Mouse (Mus musculus) hematopoietic stem cell, adult 5-6 weeks (primary cell): ENCODE measurements around the gene Ttc9c. TPM values are rescaled to one million over a fixed set of nuclear protein-coding genes. Genes with fewer than 3 reads are reported as not detected.
A peak's percentile ranks its signal among the peaks of the same experiment; 100 is the strongest.
"Not testable (repeated sequence)": the region's sequence is repeated elsewhere in the genome, so short reads cannot be mapped to it uniquely, and the experiment has no call there.

ENCODE experiments used
- ATAC-seq, 2 experiments: fragments of 125-278 bp in 1 of 2; replicated peaks in 1 of 2; 2 replicates each; pipeline ENCODE4 v1.8.0; 2016 to 2017; ENCODE audit warnings: inconsistent platforms in 2 of 2, mild to moderate bottlenecking in 2 of 2, moderate number of reproducible peaks in 2 of 2, low read depth in 1 of 2, moderate TSS enrichment in 1 of 2; ENCODE audit not compliant: low FRiP score in 2 of 2, poor library complexity in 2 of 2, severe bottlenecking in 2 of 2, insufficient read depth in 1 of 2, low TSS enrichment in 1 of 2
- total RNA-seq: library from RNA; stranded (forward); fragments of 172-1452, 232-1000 nt; gene quantifications from 2 replicates; pipeline ENCODE4 v1.2.3, GENCODE M21; 2017

Gene Ttc9c
- total RNA-seq, 1 experiment from 2014 or later = 83.7 TPM

DNA sequence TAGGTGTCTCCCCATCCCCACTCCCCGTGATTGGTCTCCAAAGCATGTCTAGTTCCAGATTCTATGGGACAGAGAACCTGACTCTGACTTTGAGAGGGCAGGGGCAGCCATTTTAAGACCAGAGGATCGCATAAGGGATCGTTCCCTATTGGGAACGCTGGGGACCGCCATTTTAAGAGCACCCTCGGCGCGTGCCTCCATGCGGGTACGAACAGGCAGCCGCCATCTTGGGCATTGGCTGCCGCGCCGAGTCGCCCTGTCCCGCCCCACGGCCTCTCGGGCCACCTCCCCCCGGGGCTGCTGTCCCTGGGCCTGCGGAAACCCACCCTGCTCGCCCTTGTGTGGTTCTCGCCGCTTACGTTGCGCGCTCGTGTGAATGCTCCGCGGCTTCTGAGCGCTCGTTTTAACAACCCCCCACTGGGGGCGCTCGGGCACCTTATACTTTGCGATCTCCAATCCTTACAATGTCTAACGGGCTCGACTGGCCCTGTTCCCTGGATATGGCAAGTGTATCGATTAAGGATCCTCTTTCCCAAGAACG, 18.2 kb upstream of the Ttc9c start, which contains the start of gene Bscl2:
TSS of gene Bscl2 (plus strand) at position 217 of the 541 bp plus-strand sequence.
- peak; percentile 72 to 77 for ATAC-seq

DNA sequence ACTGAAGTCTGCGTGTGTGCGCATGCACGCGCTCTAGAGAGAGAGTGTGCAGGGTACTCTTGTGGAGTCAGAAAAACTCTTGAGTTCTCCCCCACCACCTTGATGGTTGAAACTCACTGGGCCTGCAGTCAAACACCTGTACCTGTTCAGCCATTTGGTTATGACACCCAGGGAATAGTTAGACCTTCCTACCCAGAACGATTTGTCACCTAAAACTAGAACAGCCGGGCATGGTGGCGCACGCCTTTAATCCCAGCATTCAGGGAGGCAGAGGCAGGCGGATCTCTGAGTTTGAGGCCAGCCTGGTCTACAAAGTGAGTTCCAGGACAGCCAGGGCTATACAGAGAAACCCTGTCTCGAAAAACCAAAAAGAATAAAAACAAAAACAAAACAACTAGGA, 17.2 kb upstream of the Ttc9c start:
- ATAC-seq = not testable (repeated sequence)

DNA sequence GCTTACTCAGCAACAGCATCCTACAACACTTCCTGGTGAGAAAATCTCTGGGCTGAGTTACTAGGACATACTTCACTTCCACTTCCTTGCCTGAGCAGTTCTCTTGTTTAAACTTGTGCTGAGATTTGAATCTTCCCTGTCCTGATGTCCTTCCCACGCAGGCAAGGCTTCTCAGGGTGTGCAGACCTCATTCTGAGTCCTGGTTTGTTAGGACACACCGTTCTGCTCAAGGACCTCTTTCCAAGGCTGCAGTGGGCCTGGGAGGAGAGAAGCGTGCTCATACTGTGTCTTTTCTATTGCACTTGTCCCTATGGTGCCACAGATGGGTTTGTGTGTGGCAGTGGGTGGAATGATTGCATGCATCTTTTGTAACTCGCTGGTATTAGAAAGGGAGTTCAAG, 13.8 kb upstream of the Ttc9c start:
- ATAC-seq = no peak

GRCm38 (mm10) chr19:8831262-8831661, 12.1 kb upstream of the Ttc9c start:
- no peak for ATAC-seq

DNA sequence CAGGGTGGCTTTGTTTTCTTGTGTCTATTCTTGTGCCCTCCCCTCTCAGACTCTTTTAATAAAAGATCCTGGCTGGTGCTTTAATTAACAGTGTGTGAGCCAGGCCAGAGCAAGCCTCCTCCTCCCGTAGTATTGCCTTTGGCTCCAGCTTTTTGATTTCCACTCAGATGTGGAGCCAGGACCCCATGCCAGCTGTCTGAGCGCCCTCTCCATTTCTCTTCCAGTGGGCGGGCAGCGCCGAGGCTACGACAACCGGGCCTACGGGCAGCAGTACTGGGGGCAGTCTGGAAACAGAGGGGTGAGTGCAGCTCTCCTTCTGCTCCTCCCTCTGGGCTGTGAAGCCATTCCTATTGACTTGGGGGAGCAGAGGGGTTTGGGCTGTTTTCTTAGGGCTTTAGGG, 11.5 kb upstream of the Ttc9c start:
- ATAC-seq = no peak

DNA sequence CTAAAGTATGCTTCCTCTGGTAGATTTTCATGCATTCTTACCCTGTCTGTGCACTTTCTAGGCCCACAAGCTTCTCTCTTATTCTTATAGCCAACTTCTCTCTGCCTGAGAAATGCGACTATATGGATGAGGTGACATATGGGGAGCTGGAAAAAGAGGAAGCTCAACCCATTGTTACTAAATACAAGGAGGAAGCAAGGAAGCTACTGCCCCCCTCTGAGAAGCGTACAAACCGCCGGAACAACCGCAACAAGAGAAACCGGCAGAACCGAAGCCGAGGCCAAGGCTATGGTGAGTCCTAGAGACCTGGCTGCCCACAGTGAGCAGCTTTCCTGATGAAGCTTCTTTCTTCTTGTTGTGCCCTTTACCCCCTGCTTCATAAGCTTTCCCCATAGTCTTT, 10.5 kb upstream of the Ttc9c start, which contains the start of gene AC129217.1:
TSS of gene AC129217.1 (plus strand) at position 114 of the 400 bp plus-strand sequence.
- ATAC-seq = peak; percentile 78

GRCm38 (mm10) chr19:8822696-8823095, 3.6 kb upstream of the Ttc9c start:
- no peak for ATAC-seq

GRCm38 (mm10) chr19:8821146-8821545, 2.0 kb upstream of the Ttc9c start:
- ATAC-seq = no peak

GRCm38 (mm10) chr19:8820424-8820956, 1.4 kb upstream of the Ttc9c start:
- ATAC-seq = no peak

DNA sequence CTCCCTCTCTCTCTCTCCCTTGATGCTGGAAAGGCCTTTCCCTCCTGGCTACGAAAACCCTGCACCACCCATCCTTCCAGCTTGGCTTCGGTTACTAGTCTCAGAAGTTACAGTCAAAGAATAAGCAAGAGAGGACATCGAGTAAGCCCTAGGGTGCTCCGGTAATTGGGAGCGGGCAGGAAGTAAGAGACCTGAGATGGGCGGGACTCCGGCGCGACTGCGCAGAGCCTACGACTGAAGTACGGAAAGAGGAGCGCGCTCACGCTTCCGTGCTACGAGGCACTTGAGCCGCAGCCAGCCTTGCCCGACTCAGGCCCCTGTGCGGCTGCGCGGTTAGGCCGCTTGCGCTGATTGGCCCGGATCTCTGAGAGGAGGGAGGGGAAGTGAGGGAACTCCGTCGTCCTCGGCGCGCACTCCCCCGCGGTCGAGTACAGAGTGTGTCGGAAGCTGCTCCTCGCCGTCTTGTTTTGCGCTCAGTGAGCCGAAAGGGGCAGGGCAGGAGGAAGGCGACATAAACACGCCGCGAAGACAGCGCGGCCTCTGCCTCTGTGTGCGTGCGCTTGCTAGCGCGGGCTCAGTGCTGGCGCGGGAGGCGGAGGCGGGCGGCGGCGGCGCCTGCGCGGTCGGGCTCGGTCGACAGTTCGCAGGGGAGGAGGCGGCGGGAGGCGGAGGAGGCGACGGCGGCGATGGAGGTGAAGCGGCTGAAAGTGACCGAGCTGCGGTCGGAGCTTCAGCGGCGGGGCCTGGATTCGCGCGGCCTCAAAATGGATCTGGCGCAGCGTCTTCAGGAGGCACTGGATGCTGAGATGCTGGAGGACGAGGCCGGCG, 677 bp upstream of the Ttc9c start, which contains the start of gene Hnrnpul2:
TSS of gene Hnrnpul2 (plus strand) at position 415 of the 828 bp plus-strand sequence.
- ATAC-seq = peak; percentile 88 to 89

DNA sequence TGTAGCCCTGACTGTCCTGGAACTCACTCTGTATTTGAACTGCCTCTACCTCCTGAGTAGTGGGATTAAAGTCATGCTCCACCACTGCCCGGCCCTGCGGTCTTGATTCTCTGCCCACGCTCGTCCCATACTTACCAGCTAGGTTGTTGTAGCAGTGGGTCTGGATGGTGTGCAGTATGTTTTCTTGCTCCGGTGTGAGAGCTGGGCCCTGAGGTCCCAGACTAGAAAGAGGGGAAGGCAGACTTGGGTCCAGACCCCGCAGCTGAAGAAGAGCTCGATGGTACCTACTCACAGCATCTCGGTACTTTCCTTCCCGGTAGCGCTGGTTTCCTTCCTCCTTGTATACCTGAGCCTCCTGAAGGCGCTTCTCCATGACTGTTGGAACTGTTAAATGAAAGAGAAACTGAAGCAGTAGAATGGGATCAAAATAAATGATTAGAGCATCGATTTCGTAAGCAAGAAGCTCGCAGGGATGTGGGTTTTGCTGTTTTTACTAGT, 783 bp downstream of the Ttc9c start:
- no peak for ATAC-seq

DNA sequence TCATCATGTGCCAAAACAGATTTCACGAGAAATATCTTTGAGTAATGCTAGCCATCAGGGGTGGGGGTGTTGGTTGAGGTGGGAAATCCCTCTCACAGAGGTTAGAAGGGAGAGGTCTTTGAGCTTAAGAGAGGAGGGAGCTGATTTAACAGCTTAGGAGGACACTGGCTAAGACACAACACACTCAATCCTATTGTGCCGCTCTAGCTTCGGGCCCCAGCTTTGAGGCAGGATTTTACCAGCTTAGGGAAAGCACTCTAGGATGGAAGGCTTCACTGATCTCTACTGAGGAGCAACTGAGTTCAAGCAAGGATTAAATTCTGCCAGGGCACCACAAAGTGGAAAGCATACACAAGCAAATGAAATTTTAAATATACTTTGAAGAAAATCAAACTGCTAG, 2.1 kb downstream of the Ttc9c start:
- ATAC-seq = no peak

DNA sequence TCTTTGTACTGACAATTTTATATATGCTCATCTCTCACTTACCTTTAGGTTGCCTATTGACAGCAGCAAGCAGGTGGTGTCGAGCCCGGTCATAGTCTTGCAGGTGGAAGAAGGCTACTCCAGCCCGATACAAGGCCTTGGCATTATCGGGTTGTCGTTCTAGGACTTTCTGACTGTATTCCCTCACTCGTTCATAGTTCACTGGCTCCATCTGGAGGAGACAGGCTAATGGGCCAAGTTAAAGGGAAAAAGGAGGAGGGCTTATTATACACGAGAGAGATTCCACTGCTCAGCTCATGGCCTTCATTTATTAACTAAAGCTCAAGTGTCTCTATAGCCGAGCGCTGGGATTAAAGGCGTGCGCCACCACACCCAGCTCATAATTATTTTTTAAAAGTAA, 3.3 kb downstream of the Ttc9c start:
- no peak for ATAC-seq

GRCm38 (mm10) chr19:8806810-8807209, 12.3 kb downstream of the Ttc9c start:
- ATAC-seq = no peak

- 0 out of 4 replicates have a peak, but pooled peaks of 1 of the 2 experiments have one; percentile 15 for ATAC-seq
Measured at GRCm38 (mm10) chr19:8803879-8804660, 15.1 kb downstream of the Ttc9c start.

GRCm38 (mm10) chr19:8803204-8803780, 15.8 kb downstream of the Ttc9c start:
- no peak for ATAC-seq

GRCm38 (mm10) chr19:8802130-8802821, 16.9 kb downstream of the Ttc9c start, which contains the start of gene Zbtb3:
Gene Zbtb3 (plus strand): TSS chr19:8802555.
- ATAC-seq = peak; percentile 91 to 95
